Mouse (Mus musculus) stomach, embryonic 14.5 days (tissue): ENCODE data around the gene Omg. TPM values are rescaled to one million over a fixed set of nuclear protein-coding genes. Genes with fewer than 3 reads are reported as not detected.

Experiments used
- ATAC-seq: fragments of 200-750 bp; cut with Nextera tagmentation; 2 replicates; pipeline ENCODE4 v1.8.0; 2017; ENCODE audit warnings: low read depth, moderate TSS enrichment; ENCODE audit not compliant: insufficient number of reproducible peaks, insufficient read depth, low FRiP score
- H3K27ac ChIP-seq: fragments of 300-500 bp; sonication (generic); 2 replicates; pipeline ENCODE4 v1.5.1; 2014; ENCODE audit warnings: mild to moderate bottlenecking, low read length, moderate library complexity, mixed read lengths
- H3K27me3 ChIP-seq: fragments of 300-500 bp; sonication (generic); 2 replicates; pipeline ENCODE4 v1.6.1; 2014; ENCODE audit warnings: low read length, control low read depth, mixed read lengths; ENCODE audit not compliant: control insufficient read depth, insufficient read depth
- H3K36me3 ChIP-seq: fragments of 300-500 bp; sonication (generic); 2 replicates; pipeline ENCODE4 v1.6.1; 2014; ENCODE audit warnings: mild to moderate bottlenecking, control low read depth, low read length, moderate library complexity, mixed read lengths; ENCODE audit not compliant: control insufficient read depth, insufficient read depth
- H3K4me1 ChIP-seq: fragments of 300-500 bp; sonication (generic); 2 replicates; pipeline ENCODE4 v1.6.1; 2014; ENCODE audit warnings: low read length, control low read depth, mixed read lengths; ENCODE audit not compliant: control insufficient read depth, insufficient read depth
- H3K4me2 ChIP-seq: fragments of 300-500 bp; sonication (generic); replicated peaks from 2 replicates; pipeline ENCODE4 v1.6.1; 2014; ENCODE audit warnings: low read depth, low read length, control low read depth
- H3K4me3 ChIP-seq: fragments of 300-500 bp; sonication (generic); 2 replicates; pipeline ENCODE4 v1.5.1; 2014; ENCODE audit warnings: low read depth, low read length, control low read depth
- H3K9ac ChIP-seq: fragments of 300-500 bp; sonication (generic); replicated peaks from 2 replicates; pipeline ENCODE4 v1.6.1; 2014; ENCODE audit warnings: low read depth, mild to moderate bottlenecking, control low read depth, low read length, moderate library complexity, mixed read lengths
- H3K9me3 ChIP-seq: fragments of 300-500 bp; sonication (generic); 2 replicates; pipeline ENCODE4 v1.6.1; 2016; ENCODE audit warnings: low read depth, low read length, control low read depth; ENCODE audit not compliant: control insufficient read depth
- WGBS: fragments of 180-500 bp; shearing (Covaris S2); extraction: QIAGEN DNeasy Blood & Tissue Kit; methylation state at CpG from one replicate; pipeline ENCODE4 v1.1.7; 2014; 5-methylcytosine and 5-hydroxymethylcytosine counted together
- polyA plus RNA-seq: library from polyadenylated mRNA; unstranded; fragments of >200 nt; fragmentation: Nextera tagmentation; extraction: Ambion mirVana; gene quantifications from 2 replicates; pipeline ENCODE4 v1.2.1, GENCODE M21; 2014

Gene Omg
- polyA plus RNA-seq, 1 experiment from 2014 or later, result 0.56 TPM

DNA sequence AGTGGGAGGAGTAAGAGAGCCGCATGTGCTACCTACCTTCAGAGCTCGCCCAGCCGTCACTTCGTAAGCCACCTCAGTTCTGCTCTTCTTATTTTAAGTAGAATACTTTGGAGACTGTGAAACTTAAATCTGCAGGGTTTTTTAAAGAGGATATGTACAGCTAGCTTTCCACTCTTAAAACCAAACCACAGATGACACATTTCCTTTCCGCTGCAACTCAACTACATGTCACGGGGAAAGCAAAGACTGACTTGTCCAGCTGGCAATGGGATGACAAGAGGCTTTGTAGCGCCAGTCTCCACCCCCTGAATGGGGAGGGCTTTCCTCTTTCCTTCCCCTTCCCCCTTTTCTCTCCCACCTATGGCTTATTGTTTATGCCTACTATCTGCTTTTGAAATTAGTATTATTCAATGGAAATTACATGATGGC is 26.5 kb upstream of the Omg start, which contains the start of the genes Evi2 and Evi2a:
Gene Evi2, minus strand, starts transcription at position 257 of the 429 bp plus-strand sequence.
Gene Evi2a, minus strand, starts transcription at position 277 of the 429 bp plus-strand sequence.
- H3K4me3 ChIP-seq, result no peak within 1 kb of the TSS
- H3K4me1 ChIP-seq, result 0 out of 2 replicates have a peak, but pooled peaks cover 4% of the 10 kb centered on the region
- no peak for ATAC-seq
- no peak within 1 kb of the TSS for H3K27ac ChIP-seq
- no peaks in the 10 kb centered on the region for H3K27me3 ChIP-seq
- 90% methylated on average over 7 of the region's 7 CpGs for WGBS
- no peak within 1 kb of the TSS for H3K4me2 ChIP-seq
- H3K9me3 ChIP-seq, result no peaks in the 10 kb centered on the region
- H3K36me3 ChIP-seq, result peaks cover 3% of the 10 kb centered on the region; the same call in 1 of the 2 replicates
- no peak within 1 kb of the TSS for H3K9ac ChIP-seq

DNA sequence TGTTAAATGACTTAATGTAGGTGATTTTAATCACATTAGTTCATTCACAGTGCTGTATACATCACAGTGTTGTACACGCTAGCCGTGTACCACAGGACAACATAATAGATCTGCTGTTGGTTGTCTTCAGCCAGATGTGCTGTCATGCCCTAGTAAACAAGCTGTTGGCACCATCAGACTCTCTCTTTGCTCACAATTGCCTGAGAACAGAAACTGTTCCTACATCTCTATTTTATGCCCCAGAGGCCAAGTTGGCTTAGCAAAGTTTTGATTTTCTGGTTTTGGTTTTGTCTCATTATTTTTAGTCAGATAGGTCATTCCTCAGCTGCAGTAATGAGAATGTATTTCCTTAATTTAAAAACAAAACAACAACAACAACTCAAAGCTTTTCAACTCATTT is 25.9 kb upstream of the Omg start:
- ATAC-seq, result no peak
- Histone ChIP-seq H3K36me3 (peaks cover 4% of the 10 kb centered on the region; the same call in 1 of the 2 replicates), H3K4me1 (0 out of 2 replicates have a peak, but pooled peaks cover 4% of the 10 kb centered on the region), H3K4me3 (no peak overlapping the region), H3K9me3 (no peaks in the 10 kb centered on the region), H3K27me3 (no peaks in the 10 kb centered on the region), H3K27ac (no peak overlapping the region), H3K4me2 (no peak overlapping the region), H3K9ac (no peak overlapping the region)
- WGBS, result 90% methylated on average over 2 of the region's 2 CpGs

- no peak overlapping the region for H3K4me2 ChIP-seq
- 0 out of 2 replicates have a peak, but pooled peaks cover 4% of the 10 kb centered on the region for H3K4me1 ChIP-seq
- H3K27ac ChIP-seq, result no peak overlapping the region
- no peaks in the 10 kb centered on the region for H3K27me3 ChIP-seq
- no peaks in the 10 kb centered on the region for H3K9me3 ChIP-seq
- no peak for ATAC-seq
- H3K36me3 ChIP-seq, result peaks cover 4% of the 10 kb centered on the region; the same call in 1 of the 2 replicates
- H3K9ac ChIP-seq, result no peak overlapping the region
- no peak overlapping the region for H3K4me3 ChIP-seq
- WGBS, result 96% methylated on average over 6 of the region's 6 CpGs
Observed at GRCm38 (mm10) chr11:79529226-79529625, 25.3 kb upstream of the Omg start.

DNA sequence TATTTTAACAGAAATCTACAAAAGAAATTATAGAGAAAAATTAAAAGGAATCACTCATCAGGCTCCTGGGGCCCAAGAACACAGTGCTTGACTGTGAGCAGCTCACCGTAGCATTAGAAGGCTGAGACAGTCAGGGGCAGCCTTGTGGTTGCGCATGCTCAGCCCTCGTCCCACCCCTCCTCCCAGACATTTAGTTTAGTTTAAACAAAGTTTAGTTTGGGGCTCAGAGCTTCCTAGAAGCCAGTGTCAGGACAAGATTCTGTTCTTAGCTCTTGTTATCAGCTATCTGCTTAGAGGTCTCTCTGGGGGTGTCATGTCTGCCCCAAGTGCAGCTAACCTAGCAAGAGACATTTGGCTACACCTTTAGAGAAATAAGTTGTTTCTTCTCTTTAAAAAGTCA is 24.7 kb upstream of the Omg start:
- no peaks in the 10 kb centered on the region for H3K9me3 ChIP-seq
- peaks cover 4% of the 10 kb centered on the region; the same call in 1 of the 2 replicates for H3K36me3 ChIP-seq
- H3K27ac ChIP-seq, result no peak overlapping the region
- no peaks in the 10 kb centered on the region for H3K4me1 ChIP-seq
- no peak overlapping the region for H3K9ac ChIP-seq
- no peak overlapping the region for H3K4me2 ChIP-seq
- no peaks in the 10 kb centered on the region for H3K27me3 ChIP-seq
- H3K4me3 ChIP-seq, result no peak overlapping the region
- WGBS, result 78% methylated on average over 3 of the region's 3 CpGs
- ATAC-seq, result no peak

DNA sequence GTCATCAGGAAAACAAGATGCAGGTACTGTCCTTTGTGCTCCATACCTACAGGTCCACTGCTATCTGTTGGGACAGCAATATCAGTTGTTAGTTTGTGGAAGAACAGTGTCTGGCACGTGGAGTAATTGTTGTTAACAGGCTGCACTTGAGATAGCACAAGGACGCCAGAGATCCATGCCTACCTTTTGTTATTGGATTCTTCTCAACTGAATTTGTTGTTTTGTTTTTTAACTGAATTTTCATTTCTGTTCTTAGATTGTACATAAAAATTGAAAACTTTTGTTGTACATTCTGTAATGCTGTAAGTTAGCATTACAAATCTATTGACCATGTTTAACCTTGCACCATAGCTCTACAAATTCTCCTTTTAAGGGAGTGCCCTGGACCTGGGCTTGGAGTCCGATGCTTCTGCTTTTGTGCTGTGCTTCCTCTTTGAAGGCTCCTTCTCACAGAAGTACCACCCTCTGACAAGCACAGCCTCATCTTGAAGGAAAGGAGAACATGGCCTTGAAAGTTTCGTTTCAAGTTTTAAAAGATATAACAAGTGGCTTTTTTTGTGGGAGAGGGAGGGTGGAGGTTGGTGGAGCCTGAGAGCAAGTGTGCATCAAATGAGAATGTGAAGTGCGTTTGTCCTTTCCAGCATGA is 24.0 kb upstream of the Omg start:
- no peak overlapping the region for H3K27ac ChIP-seq
- no peaks in the 10 kb centered on the region for H3K4me1 ChIP-seq
- no peaks in the 10 kb centered on the region for H3K9me3 ChIP-seq
- 88% methylated on average over 5 of the region's 5 CpGs for WGBS
- H3K9ac ChIP-seq, result no peak overlapping the region
- H3K27me3 ChIP-seq, result no peaks in the 10 kb centered on the region
- peaks cover 4% of the 10 kb centered on the region; the same call in 1 of the 2 replicates for H3K36me3 ChIP-seq
- ATAC-seq, result no peak
- H3K4me3 ChIP-seq, result no peak overlapping the region
- H3K4me2 ChIP-seq, result no peak overlapping the region

DNA sequence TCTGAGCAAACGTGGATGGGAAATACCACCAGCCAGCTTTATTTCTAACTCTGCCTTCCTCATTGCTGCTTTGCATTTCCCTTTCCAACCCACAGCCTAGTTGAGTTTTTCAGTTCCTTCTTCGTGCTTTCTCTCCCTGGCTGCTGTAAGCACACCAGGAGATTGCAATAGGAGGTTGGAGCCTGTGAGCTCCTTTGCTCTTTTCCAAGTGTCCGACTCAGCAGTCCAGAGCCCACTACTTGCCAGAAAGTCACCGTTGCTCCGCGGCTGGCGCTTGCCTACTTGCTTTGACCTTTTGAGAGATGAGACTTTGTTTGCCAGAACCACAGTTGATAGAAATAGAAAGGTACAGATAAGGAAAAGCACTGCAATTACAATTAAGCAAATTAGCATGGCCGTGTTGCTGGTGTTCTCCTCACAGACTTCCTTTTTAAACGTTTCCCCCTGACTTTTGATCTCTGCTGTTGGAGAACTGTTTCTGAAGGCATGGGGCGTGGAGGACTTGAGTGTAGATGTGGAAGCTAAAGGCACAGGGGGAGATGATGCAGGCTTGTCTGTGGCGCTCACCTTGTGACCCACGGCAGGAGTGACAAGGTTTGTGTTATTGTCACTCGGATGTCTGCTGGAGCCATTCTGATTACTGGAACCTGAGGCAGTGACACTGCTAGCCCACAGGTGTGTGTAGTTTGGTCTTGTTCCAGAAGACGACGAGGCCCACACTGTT is 23.3 kb upstream of the Omg start:
- no peak overlapping the region for H3K27ac ChIP-seq
- no peaks in the 10 kb centered on the region for H3K9me3 ChIP-seq
- H3K27me3 ChIP-seq, result no peaks in the 10 kb centered on the region
- WGBS, result 76% methylated on average over 15 of the region's 15 CpGs
- no peak overlapping the region for H3K9ac ChIP-seq
- no peak for ATAC-seq
- H3K36me3 ChIP-seq, result peaks cover 4% of the 10 kb centered on the region; the same call in 1 of the 2 replicates
- no peak overlapping the region for H3K4me3 ChIP-seq
- no peak overlapping the region for H3K4me2 ChIP-seq
- H3K4me1 ChIP-seq, result no peaks in the 10 kb centered on the region

DNA sequence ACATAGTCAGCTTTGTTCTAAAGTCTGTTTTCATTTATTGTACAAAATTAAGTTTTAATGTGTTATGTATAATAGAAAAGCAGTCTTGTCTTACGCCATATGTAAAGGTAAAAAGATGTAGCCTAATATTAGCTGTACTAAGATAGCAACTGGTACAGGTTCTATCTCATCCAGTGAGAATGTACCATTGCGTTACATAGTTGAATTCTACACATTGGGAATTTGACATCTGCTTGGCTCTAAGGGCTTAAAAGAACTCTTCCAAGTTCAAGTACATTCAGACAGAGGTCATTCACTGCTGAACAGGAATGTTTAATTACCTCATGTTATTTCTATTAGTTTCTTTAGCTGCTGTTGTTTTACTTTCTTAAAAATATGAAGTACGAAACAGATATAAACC is 22.7 kb upstream of the Omg start:
- WGBS, result 88% methylated on average over 3 of the region's 3 CpGs

DNA sequence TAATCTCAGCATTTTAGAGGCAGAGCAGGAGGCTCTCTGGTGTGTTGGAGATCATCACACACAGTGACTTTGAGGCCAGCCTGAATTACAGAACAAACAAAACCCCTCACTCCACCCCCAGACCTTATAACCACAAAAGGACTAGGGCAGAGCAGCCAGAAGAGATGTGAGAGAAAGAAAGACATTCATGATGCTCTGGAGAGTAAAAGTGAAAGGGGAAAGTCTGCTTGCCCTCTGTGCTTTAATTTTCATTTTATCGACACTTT is 20.4 kb upstream of the Omg start:
- Histone ChIP-seq H3K27ac (no peak overlapping the region), H3K36me3 (peaks cover 2% of the 10 kb centered on the region; the same call in 1 of the 2 replicates), H3K4me2 (no peak overlapping the region), H3K9me3 (no peaks in the 10 kb centered on the region), H3K9ac (no peak overlapping the region), H3K4me3 (no peak overlapping the region), H3K4me1 (no peaks in the 10 kb centered on the region), H3K27me3 (no peaks in the 10 kb centered on the region)
- no peak for ATAC-seq
- WGBS, result 94% methylated on average over 1 of the region's 1 CpGs

More for the DNA sequence above, 22.7 kb upstream of the Omg start:
- Histone ChIP-seq H3K9me3 (no peaks in the 10 kb centered on the region), H3K36me3 (peaks cover 4% of the 10 kb centered on the region; the same call in 1 of the 2 replicates), H3K4me3 (no peak overlapping the region), H3K4me1 (no peaks in the 10 kb centered on the region), H3K27me3 (no peaks in the 10 kb centered on the region), H3K4me2 (no peak overlapping the region), H3K9ac (no peak overlapping the region), H3K27ac (no peak overlapping the region)
- no peak for ATAC-seq
